Mouse (Mus musculus) lung, adult 2 months (tissue): ENCODE measurements around the gene Aig1.

ENCODE experiments used
- CTCF ChIP-seq: fragments of 200-500 bp; IDR thresholded peaks from 2 replicates; pipeline ENCODE4 v1.5.1; 2011; ENCODE audit warnings: mild to moderate bottlenecking, low read length, control low read depth; ENCODE audit not compliant: insufficient read depth
- POLR2A ChIP-seq: fragments of 200-500 bp; IDR thresholded peaks from 2 replicates; pipeline ENCODE4 v1.6.1; 2011; ENCODE audit warnings: low read depth, mild to moderate bottlenecking, control low read depth, low read length, borderline replicate concordance; ENCODE audit errors: extremely low read depth

- no peak for TF ChIP-seq POLR2A
- TF ChIP-seq CTCF: no peak
Measured at GRCm38 (mm10) chr10:13693276-13693675, 175.5 kb downstream of the Aig1 start.
